Mouse (Mus musculus) skeletal muscle tissue, postnatal 0 days (tissue): Measurements from ENCODE around the gene Rab3b. TPM values are rescaled to one million over a fixed set of nuclear protein-coding genes. Genes with fewer than 3 reads are reported as not detected.

ENCODE experiments used
- polyA plus RNA-seq: library from polyadenylated mRNA; unstranded; fragments of >200 nt; fragmentation: Nextera tagmentation; extraction: Ambion mirVana; gene quantifications from 2 replicates; pipeline ENCODE4 v1.2.1, GENCODE M21; 2015

Rab3b gene
- polyA plus RNA-seq: 1.7 and 2.6 TPM in 2 replicates

DNA sequence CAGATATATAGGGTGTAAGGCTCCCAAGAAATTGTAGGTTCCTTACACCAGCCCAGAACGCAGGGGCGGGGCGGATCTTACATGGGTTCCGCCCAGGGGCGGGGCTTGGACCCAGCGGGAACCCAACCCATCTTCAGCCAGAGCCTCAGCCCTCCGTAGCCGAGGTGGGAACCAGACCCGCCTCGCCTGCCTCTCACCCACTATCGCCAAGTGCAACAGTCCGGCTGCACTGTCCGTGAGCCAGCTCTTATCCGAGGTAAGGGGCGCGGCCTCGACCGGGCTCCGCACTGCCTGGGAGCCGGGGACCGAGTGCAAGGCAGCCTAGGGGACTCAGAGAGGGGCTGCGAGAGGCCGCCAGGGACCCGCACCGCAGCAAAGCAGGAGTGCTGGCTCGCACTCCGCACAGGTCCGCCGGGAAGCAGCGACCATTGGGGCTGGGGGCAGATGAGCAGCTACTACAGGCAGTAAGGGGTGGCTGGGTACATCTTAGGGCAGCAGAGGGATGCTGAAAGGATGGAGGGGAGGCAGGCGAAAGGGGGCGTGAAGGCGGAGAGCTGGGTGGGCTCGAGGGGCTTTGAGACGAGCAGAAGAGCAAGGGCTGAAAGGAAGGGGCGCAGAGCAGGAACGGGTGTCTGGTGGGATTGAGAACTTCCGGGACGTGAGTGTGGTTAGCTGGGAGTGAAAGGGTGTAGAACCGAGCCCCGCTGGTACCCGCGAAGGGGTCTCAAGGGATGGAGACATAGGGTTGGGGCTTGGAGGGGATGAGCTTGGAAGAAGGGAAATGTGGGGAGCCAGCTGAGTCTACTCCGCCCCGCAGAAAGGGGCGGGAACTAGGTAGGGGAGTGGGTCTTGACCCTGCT lies at the start of gene Rab3b:
Gene Rab3b, plus strand, starts transcription at position 101 of the 860 bp plus-strand sequence.

DNA sequence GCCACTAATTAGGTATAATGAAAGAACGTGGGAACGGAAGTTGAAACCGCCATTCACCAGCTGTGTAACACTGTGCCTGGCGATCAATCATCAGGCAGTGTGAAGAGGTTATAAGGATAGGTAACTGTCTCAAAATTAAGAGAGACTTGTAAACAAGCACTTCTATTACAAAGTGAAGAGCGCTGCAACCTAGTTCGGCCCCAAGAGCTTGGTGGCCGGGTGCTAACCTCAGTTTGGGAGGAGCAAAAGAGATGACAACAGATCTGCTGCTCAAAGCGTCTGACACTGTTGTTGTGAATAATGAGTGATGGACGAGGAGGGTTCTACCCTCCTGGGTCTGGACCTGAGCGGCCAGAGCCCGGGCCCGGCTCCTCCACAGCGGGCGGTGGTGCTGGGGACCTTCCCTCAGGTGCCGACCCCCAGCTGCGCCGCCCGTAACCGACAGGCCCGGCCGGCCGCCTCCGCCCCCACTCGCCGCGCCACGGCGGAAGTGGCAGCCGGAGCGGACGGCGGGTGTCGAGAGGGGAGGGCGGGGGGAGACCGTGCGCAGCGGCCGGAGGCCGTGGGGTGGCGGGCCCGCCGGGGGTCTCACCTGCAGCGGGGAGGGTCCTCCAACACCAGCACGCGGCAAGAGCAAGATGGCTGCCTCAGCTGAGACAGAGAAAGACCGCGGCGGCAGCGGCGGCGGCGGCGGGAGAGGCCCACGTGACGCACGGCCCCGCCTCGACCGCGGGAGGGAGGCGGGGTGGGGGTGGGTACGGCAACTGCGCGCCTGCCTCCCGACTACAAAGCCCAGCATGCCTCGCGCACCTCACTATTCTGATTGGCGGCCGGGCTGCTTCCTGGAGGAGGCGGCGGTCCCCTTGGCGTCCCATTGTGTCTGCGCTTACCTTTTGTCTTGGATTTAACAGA lies 45.7 kb upstream of the Rab3b start, which contains the start of gene Btf3l4:
Gene Btf3l4, minus strand, starts transcription at position 699 of the 912 bp plus-strand sequence.

DNA sequence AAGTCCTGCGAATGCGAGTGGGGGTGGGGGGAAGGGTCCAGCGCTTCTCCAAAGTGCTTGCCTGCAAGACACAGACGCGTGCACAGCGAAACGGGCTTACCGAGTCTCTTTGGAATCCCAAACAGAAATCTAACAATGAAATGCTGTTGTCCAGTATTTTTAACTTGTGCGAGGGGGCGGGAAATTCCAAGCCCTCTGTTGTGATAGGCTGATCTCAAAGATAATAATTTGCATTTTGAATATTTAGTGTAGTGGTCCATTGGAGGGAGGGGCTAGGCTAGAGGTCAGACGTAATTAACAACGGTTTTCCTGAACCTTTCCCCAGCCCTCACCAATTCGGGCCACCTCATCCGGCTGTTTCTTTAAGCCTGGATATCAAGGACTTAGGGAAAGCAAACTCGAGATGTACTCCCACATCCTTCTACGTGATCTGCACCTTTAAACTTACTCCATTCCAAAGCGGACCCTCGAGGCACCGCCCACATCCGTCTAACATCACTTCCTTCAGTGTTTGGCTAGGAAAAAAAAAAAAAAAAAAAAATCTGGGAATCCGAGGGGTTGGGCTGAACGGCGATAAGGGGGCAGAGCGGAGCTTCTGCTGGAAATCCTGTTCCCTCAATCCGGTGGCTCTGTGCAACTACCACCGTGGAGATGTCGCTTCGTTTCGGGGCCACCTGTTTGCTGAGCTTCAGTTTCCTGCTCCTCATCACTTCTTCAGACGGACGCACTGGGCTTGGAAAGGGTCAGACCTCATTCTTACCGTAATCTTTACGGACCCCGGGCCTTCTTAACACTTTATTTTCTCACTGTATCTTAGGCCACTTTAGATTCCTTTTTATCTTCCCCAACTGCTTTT lies 44.5 kb upstream of the Rab3b start, which contains the start of gene Txndc12:
Gene Txndc12, plus strand, starts transcription at position 487 of the 856 bp plus-strand sequence.

DNA sequence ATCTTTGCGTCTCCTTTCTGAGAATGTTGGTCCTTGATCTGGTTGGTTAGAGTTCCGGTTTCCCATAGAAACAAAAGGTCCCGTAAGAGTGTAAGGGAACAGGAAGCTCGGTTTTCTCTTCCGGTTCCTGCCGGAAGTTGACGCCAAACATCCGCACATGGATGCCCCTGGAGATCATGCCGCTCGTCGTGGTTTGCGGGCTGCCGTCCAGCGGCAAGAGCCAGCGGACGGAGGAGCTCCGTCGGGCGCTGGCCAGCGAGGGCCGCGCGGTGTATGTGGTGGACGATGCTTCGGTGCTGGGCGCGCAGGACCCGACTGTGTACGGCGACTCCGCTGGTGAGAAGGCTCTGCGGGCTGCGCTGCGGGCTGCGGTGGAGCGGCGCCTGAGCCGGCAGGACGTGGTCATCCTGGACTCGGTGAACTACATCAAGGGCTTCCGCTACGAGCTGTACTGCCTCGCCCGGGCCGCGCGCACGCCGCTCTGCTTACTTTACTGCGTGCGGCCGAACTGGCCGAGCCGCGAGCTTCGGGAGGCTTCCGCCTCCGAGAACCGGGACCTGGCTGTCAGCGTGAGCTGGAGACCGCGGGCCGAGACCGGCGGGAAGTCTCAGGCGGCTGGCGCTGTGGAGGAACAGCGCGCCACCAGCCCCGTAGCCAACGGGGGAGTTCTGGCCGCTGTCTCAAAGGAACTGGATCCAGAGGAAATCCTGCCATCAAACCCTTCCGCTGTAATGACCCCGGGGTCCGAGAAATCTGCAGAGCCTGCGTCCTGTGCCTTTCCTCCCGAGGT lies 31.0 kb upstream of the Rab3b start, which contains the start of gene Kti12:
Gene Kti12, plus strand, starts transcription at position 71 of the 790 bp plus-strand sequence.

DNA sequence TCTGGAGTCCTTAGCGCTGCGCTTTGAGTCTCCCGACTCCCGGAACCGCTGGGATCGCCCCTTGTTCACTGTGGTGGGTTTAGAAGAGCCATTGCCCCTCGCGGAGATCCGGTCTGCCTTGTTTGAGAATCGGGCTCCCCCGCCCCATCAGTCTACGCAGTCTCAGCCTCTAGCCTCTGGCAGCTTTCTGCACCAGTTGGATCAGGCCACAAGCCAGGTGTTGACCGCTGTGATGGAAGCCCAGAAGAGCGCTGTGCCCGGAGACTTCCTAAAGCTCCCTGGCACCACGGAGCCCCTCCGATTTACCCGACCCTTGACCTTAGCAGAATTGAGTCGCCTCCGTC lies 30.4 kb upstream of the Rab3b start, which contains the start of gene A730015C16Rik:
Gene A730015C16Rik, minus strand, starts transcription at position 115 of the 344 bp plus-strand sequence.

Other genes with a start within 250 kb of the Rab3b start
- 1.2 and 1.9 TPM in 2 replicates for gene 3110021N24Rik, start 159.4 kb upstream of the Rab3b start, polyA plus RNA-seq
- gene Zfyve9, start 98.3 kb upstream of the Rab3b start, polyA plus RNA-seq: 3.0 and 3.1 TPM in 2 replicates
- 108 TPM in 2 replicates for gene Btf3l4, start 45.4 kb upstream of the Rab3b start, polyA plus RNA-seq
- 41.5 and 52.2 TPM in 2 replicates for gene Txndc12, start 44.5 kb upstream of the Rab3b start, polyA plus RNA-seq
- 27.1 and 29.5 TPM in 2 replicates for gene Kti12, start 31.3 kb upstream of the Rab3b start, polyA plus RNA-seq
- gene A730015C16Rik, start 30.4 kb upstream of the Rab3b start, polyA plus RNA-seq: 0.97 and 1.1 TPM in 2 replicates
- gene Nrd1, start 121.6 kb downstream of the Rab3b start, polyA plus RNA-seq: 42.9 and 46.2 TPM in 2 replicates